Mouse (Mus musculus) megakaryocyte, embryonic 14.5 days (primary cell): ENCODE data around the gene Gm20388. TPM values are rescaled to one million over a fixed set of nuclear protein-coding genes. Genes with fewer than 3 reads are reported as not detected.

Source experiments
- H3K27me3 ChIP-seq: replicated peaks from 2 replicates; pipeline ENCODE3; 2012; ENCODE audit warnings: inconsistent platforms
- H3K36me3 ChIP-seq: replicated peaks from 2 replicates; pipeline ENCODE3; 2012; ENCODE audit warnings: low read length, inconsistent platforms, mixed read lengths
- H3K4me1 ChIP-seq: 2 replicates; pipeline ENCODE4 v1.6.1; 2012; ENCODE audit warnings: inconsistent platforms
- H3K4me3 ChIP-seq: replicated peaks from 2 replicates; pipeline ENCODE3; 2012; ENCODE audit warnings: moderate library complexity, mild to moderate bottlenecking, inconsistent platforms
- H3K9me3 ChIP-seq: 2 replicates; pipeline ENCODE4 v1.6.1; 2012; ENCODE audit warnings: inconsistent platforms
- FLI1 ChIP-seq: IDR thresholded peaks from 2 replicates; pipeline ENCODE4 v1.6.1; 2012; ENCODE audit warnings: low read length, inconsistent platforms, mixed read lengths
- GATA1 ChIP-seq: IDR thresholded peaks from 3 replicates; pipeline ENCODE4 v1.6.1; 2012; ENCODE audit warnings: mixed read lengths, low read length, inconsistent platforms, borderline replicate concordance
- polyA plus RNA-seq: library from polyadenylated mRNA; stranded (reverse); fragments of >175 nt; gene quantifications from 2 replicates; pipeline ENCODE4 v1.2.3, GENCODE M21; 2012; ENCODE audit warnings: low replicate concordance; ENCODE audit not compliant: insufficient read depth

Gm20388 gene
- polyA plus RNA-seq, 1 experiment = 111 TPM

DNA sequence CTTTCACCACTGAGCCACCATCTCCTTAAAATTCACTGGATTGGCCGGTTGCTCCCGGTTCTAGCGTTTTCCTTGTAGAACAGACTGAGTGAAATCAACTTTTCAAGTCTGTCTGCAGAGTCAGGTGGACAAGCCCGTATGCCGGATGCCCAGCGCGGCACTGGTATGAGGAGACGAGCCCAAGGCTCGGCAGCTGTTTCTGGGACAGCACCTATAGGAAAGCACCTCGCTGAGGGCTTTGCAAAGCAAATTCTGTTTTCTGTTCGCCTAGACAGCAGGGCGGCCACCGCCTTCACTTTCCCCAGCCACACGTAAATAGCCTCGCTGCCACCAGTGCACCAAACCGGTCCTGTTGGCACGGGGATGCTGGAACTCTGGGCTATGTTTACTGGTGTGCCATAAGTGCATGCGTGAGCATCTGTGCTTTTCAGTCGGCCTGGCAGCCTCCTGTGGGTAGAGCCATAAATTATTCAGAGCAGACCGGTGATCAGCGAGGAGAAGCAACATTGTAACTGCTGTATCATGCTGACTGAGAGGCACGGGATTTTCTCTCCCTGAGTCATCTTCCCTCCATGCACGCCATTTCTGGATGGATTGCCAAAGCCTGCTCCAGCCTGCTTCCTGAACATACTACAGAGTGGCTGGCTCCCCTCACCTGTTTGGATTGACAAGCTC is 4475.7 kb downstream of the Gm20388 start:
- Histone ChIP-seq H3K36me3 (no peaks in the 10 kb centered on the region), H3K4me3 (peak overlapping the region; percentile 29), H3K27me3 (peaks cover 74% of the 10 kb centered on the region), H3K4me1 (peaks cover 17% of the 10 kb centered on the region; the same call in 1 of the 2 replicates), H3K9me3 (peaks cover 29% of the 10 kb centered on the region)
- TF ChIP-seq FLI1 (no peak), GATA1 (no peak)

- Histone ChIP-seq H3K36me3 (no peaks in the 10 kb centered on the region), H3K4me1 (peaks cover 17% of the 10 kb centered on the region; the same call in 1 of the 2 replicates), H3K9me3 (peaks cover 29% of the 10 kb centered on the region), H3K4me3 (no peak overlapping the region), H3K27me3 (peaks cover 64% of the 10 kb centered on the region)
- TF ChIP-seq FLI1 = no peak
- TF ChIP-seq GATA1 = no peak
Measured at GRCm38 (mm10) chr8:124389495-124389894, 4478.9 kb downstream of the Gm20388 start.

DNA sequence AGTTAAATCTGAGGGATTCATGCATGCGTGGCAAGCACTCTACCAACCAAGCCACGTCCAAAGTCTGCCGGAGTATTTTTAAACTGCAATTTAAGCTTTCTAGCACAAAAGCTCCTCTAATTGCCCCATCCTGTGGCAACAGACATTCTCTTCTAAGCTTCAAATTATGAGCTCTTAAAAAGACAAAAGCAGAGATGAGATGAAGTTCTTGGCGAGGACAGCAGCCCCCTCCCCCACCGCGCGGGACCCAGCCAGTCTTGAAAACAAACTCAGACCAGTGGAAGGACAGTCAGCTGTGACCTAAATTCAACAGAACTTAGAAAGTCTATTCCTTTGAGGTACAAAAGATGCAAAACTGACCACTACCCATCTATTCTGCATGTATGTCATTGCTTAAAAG is 4480.6 kb downstream of the Gm20388 start:
- TF ChIP-seq GATA1 = no peak
- TF ChIP-seq FLI1 = no peak
- H3K36me3 ChIP-seq = no peaks in the 10 kb centered on the region
- H3K4me3 ChIP-seq = no peak overlapping the region
- peaks cover 24% of the 10 kb centered on the region for H3K9me3 ChIP-seq
- peaks cover 58% of the 10 kb centered on the region for H3K27me3 ChIP-seq
- peaks cover 13% of the 10 kb centered on the region; the same call in 1 of the 2 replicates for H3K4me1 ChIP-seq

GRCm38 (mm10) chr8:124392271-124393012 is 4481.8 kb downstream of the Gm20388 start:
- H3K36me3 ChIP-seq = no peaks in the 10 kb centered on the region
- no peak for TF ChIP-seq FLI1
- TF ChIP-seq GATA1 = no peak
- H3K4me1 ChIP-seq = peaks cover 3% of the 10 kb centered on the region; the same call in 1 of the 2 replicates
- peaks cover 62% of the 10 kb centered on the region for H3K27me3 ChIP-seq
- H3K4me3 ChIP-seq = no peak overlapping the region
- H3K9me3 ChIP-seq = peaks cover 18% of the 10 kb centered on the region

DNA sequence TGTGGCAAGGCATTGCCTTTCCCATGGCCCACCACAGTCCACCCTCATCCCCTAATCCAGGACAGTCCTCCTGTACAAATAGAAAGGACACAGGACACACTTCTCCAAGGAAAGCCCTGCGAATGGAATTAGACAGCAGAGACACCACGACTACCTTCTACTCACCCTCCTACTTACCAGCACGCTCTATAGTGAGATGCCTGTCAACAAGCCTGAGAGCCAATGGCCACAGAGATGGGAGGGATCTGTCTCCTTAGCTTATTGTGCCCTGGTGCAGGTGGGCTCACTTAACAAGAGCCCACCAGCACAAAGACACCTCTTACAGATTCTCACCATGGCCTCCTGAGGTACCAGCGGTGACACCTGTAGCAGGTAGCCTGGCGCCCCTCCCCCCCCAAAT is 4482.4 kb downstream of the Gm20388 start:
- Histone ChIP-seq H3K4me3 (no peak overlapping the region), H3K9me3 (peaks cover 18% of the 10 kb centered on the region), H3K4me1 (no peaks in the 10 kb centered on the region), H3K27me3 (peaks cover 62% of the 10 kb centered on the region), H3K36me3 (no peaks in the 10 kb centered on the region)
- TF ChIP-seq FLI1 (no peak), GATA1 (no peak)

GRCm38 (mm10) chr8:124393927-124394326 is 4483.3 kb downstream of the Gm20388 start:
- TF ChIP-seq FLI1 = no peak
- TF ChIP-seq GATA1 = no peak
- Histone ChIP-seq H3K36me3 (no peaks in the 10 kb centered on the region), H3K27me3 (peaks cover 59% of the 10 kb centered on the region), H3K4me3 (no peak overlapping the region), H3K4me1 (peaks cover under 1% of the 10 kb centered on the region; the same call in 1 of the 2 replicates), H3K9me3 (peaks cover 18% of the 10 kb centered on the region)

GRCm38 (mm10) chr8:124394951-124395350 is 4484.3 kb downstream of the Gm20388 start:
- Histone ChIP-seq H3K36me3 (no peaks in the 10 kb centered on the region), H3K4me3 (no peak overlapping the region), H3K27me3 (peaks cover 60% of the 10 kb centered on the region), H3K9me3 (peaks cover 10% of the 10 kb centered on the region), H3K4me1 (peaks cover 4% of the 10 kb centered on the region; the same call in 1 of the 2 replicates)
- no peak for TF ChIP-seq FLI1
- no peak for TF ChIP-seq GATA1

Other genes starting within 250 kb of the Gm20388 start
- not detected in 2 replicates for gene Wfdc1, start 244.5 kb upstream of the Gm20388 start, polyA plus RNA-seq
- gene Atp2c2, start 210.8 kb upstream of the Gm20388 start, polyA plus RNA-seq = not detected in 2 replicates
- 1.7 and 2.0 TPM in 2 replicates for gene Tldc1, start 132.4 kb upstream of the Gm20388 start, polyA plus RNA-seq
- gene Cotl1, start 70.3 kb upstream of the Gm20388 start, polyA plus RNA-seq = 413 and 593 TPM in 2 replicates
- 5.2 and 14.1 TPM in 2 replicates for gene Klhl36, start 48.6 kb upstream of the Gm20388 start, polyA plus RNA-seq
- gene Usp10, start 481 bp upstream of the Gm20388 start, polyA plus RNA-seq = 15.0 and 19.0 TPM in 2 replicates
- gene Crispld2, start 81.6 kb downstream of the Gm20388 start, polyA plus RNA-seq = 0.83 TPM in 1 of 2 replicates, not detected in the other
- 29.1 and 34.2 TPM in 2 replicates for gene Zdhhc7, start 190.6 kb downstream of the Gm20388 start, polyA plus RNA-seq
- gene 6430548M08Rik, start 203.3 kb downstream of the Gm20388 start, polyA plus RNA-seq = 2.4 and 4.1 TPM in 2 replicates